Mouse (Mus musculus) skeletal muscle tissue, postnatal 0 days (tissue): ENCODE data around the gene 1700040F15Rik. TPM values are rescaled to one million over a fixed set of nuclear protein-coding genes. Genes with fewer than 3 reads are reported as not detected.

Experiments used
- polyA plus RNA-seq: library from polyadenylated mRNA; unstranded; fragments of >200 nt; fragmentation: Nextera tagmentation; extraction: Ambion mirVana; gene quantifications from 2 replicates; pipeline ENCODE4 v1.2.1, GENCODE M21; 2015

1700040F15Rik gene
- polyA plus RNA-seq, result not detected in 2 replicates

GRCm38 (mm10) chrY:61101947-61102346 is at the start of gene 1700040F15Rik:
Gene 1700040F15Rik, plus strand, starts transcription at chrY:61102247.

